Mouse (Mus musculus) liver, adult 2 months (tissue): ENCODE data around the gene Gpatch2. TPM values are rescaled to one million over a fixed set of nuclear protein-coding genes. Genes with fewer than 3 reads are reported as not detected.

Source experiments
- DNase-seq: peaks from one replicate; pipeline ENCODE4 v3.0.0-alpha.2; 2011; ENCODE audit warnings: low read depth, low spot score; ENCODE audit errors: extremely low read depth
- H3K27ac ChIP-seq: fragments of 200-500 bp; replicated peaks from 2 replicates; pipeline ENCODE4 v1.5.1; 2012; ENCODE audit warnings: low read depth, mild to moderate bottlenecking, control low read depth, inconsistent platforms, low read length; ENCODE audit not compliant: insufficient read depth
- H3K27me3 ChIP-seq: fragments of 200-500 bp; 2 replicates; pipeline ENCODE4 v1.6.1; 2012; ENCODE audit warnings: mild to moderate bottlenecking, moderate library complexity, low read length, inconsistent platforms; ENCODE audit not compliant: control insufficient read depth, insufficient read depth
- H3K36me3 ChIP-seq: fragments of 200-500 bp; 2 replicates; pipeline ENCODE4 v1.6.1; 2012; ENCODE audit warnings: low read length, inconsistent platforms; ENCODE audit not compliant: control insufficient read depth, insufficient read depth
- H3K4me1 ChIP-seq: fragments of 200-500 bp; 2 replicates; pipeline ENCODE4 v1.6.1; 2011; ENCODE audit warnings: low read length; ENCODE audit not compliant: control insufficient read depth, insufficient read depth
- H3K4me3 ChIP-seq: fragments of 200-500 bp; 2 replicates; pipeline ENCODE4 v1.5.1; 2011; ENCODE audit warnings: low read depth, mild to moderate bottlenecking, control low read depth, low read length, moderate library complexity; ENCODE audit not compliant: insufficient read depth
- H3K79me2 ChIP-seq: fragments of 200-500 bp; 2 replicates; pipeline ENCODE4 v1.6.1; 2012; ENCODE audit warnings: inconsistent platforms, mild to moderate bottlenecking, low read length, moderate library complexity; ENCODE audit not compliant: control insufficient read depth, insufficient read depth
- H3K9ac ChIP-seq: fragments of 200-500 bp; 2 replicates; pipeline ENCODE4 v1.6.1; 2012; ENCODE audit warnings: low read depth, mild to moderate bottlenecking, control low read depth, inconsistent platforms, low read length
- CTCF ChIP-seq: fragments of 200-500 bp; IDR thresholded peaks from 2 replicates; pipeline ENCODE4 v1.5.1; 2011; ENCODE audit warnings: low read depth, low read length, control low read depth
- POLR2A ChIP-seq: fragments of 200-500 bp; IDR thresholded peaks from 2 replicates; pipeline ENCODE4 v1.6.1; 2011; ENCODE audit warnings: low read length, control low read depth; ENCODE audit not compliant: insufficient read depth; ENCODE audit errors: extremely low read depth
- WGBS: fragments of 180-500 bp; shearing (Covaris S2); methylation state at CpG from one replicate; pipeline ENCODE4 v1.1.7; 2018; 5-methylcytosine and 5-hydroxymethylcytosine counted together
- polyA plus RNA-seq: library from polyadenylated mRNA; depleted of rRNA; stranded (reverse); fragments of >200 nt; gene quantifications from 2 replicates; pipeline ENCODE4 v1.2.3, GENCODE M21; 2012
- total RNA-seq: library from RNA; depleted of rRNA; stranded (reverse); fragments of >200 nt; gene quantifications from 2 replicates; pipeline ENCODE4 v1.2.3, GENCODE M21; 2014

Gene Gpatch2
- total and polyA plus RNA-seq, 2 experiments = 7.1 to 15.9 TPM

DNA sequence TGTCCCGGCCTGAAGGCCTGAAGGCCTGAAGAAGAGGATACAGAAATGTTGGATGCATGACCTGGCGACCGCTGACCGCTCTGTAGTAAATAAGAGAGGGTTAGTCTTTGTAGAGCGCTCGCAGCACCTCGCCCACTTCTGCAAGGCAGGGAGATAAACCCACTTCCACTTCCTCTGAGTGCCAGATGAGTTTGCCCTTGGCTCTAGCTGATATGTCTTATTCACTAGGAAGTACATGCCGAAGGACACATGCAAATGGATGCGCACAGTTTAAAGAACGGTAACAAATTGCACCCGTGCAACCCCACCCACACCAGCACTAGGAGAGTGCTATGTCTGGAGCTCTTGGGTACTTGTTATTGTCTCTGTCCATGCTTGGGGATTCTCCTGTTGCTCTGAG lies 131.6 kb downstream of the Gpatch2 start:
- Histone ChIP-seq H3K27me3 (no peaks in the 10 kb centered on the region), H3K9ac (no peak overlapping the region), H3K79me2 (no peaks in the 10 kb centered on the region), H3K27ac (no peak overlapping the region), H3K4me1 (no peaks in the 10 kb centered on the region), H3K36me3 (peaks cover 20% of the 10 kb centered on the region), H3K4me3 (no peak overlapping the region)
- WGBS = 87% methylated on average over 11 of the region's 11 CpGs
- no peak for DNase-seq
- TF ChIP-seq CTCF = no peak
- no peak for TF ChIP-seq POLR2A

DNA sequence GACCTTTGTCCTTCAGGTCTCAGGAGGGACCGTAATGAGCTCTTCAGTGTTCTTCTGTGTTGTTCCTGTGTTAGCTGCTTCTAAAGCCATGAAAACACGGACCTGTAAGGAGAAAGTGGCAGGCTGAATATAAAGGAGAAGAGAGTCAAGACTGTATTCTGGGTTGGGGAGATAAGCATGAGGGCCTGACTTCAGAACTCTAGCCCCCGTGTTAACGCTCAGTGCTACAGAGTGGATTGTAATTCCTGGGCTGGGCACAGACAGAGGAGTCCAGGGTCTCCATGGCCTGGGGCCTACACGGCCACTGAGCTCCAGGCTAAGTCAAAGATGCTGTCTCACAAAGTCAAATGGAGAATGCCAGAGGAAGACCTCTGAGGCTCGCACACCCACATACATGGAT lies 132.3 kb downstream of the Gpatch2 start:
- no peak for TF ChIP-seq POLR2A
- TF ChIP-seq CTCF = no peak
- no peaks in the 10 kb centered on the region for H3K4me1 ChIP-seq
- H3K9ac ChIP-seq = no peak overlapping the region
- no peaks in the 10 kb centered on the region for H3K79me2 ChIP-seq
- peaks cover 20% of the 10 kb centered on the region for H3K36me3 ChIP-seq
- no peak overlapping the region for H3K27ac ChIP-seq
- DNase-seq = no peak
- 97% methylated on average over 6 of the region's 6 CpGs for WGBS
- H3K27me3 ChIP-seq = no peaks in the 10 kb centered on the region
- H3K4me3 ChIP-seq = no peak overlapping the region

DNA sequence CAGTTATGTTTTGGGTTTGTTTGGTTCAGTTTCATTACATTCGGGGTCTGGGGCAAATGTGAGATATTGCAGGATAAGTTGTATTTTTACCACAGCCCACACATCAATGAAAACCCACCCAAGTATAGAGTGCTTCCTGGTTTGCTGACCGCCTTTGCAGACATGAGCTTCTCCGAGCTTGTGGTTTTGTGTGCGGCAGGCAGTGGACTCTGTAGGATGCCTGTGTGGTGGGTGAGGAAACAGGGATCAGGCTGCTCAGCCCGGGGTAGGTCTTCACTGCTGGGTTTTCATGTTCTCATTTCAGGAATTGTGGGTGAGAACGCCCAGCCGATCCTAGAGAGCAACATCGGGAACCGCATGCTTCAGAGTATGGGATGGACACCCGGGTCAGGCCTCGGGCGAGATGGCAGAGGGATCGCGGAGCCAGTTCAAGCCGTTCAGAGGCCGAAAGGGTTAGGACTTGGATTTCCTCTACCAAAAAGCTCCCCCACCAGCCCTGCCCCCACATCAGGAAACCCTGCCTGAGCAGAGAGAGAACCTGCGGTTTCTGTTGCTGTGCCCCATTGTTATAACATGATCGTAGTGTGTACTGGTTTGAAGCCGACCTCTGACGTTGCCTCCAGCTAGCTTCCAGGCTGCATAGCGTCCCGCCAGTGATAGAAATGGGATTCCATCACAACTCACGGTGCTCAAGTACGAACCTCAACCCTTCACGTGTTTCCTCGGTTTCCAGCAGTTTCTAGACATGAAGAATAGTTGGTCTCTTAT lies 132.9 kb downstream of the Gpatch2 start:
- TF ChIP-seq CTCF = no peak
- Histone ChIP-seq H3K4me1 (no peaks in the 10 kb centered on the region), H3K9ac (no peak overlapping the region), H3K27me3 (no peaks in the 10 kb centered on the region), H3K79me2 (no peaks in the 10 kb centered on the region), H3K36me3 (peaks cover 20% of the 10 kb centered on the region), H3K27ac (no peak overlapping the region), H3K4me3 (no peak overlapping the region)
- DNase-seq = no peak
- 94% methylated on average over 26 of the region's 26 CpGs for WGBS

DNA sequence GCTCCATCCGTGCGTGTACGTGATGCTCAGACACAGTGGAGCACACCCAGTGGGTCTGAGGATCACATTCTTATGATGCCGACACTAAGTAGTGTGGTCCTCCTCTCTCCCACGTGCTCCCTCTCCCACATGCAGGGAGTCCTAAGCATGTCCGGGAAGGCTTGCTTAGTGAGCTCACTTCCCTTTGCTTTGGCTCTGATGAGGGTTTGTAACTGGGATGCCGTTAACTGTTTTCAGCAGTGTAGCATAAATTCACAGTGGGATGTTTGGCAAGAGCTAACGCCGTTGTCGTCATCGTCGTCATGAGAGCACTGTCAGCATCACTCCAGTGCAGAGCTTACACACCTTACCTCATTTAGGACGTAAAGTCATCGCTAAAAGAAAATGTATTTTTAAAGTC lies 133.6 kb downstream of the Gpatch2 start:
- H3K79me2 ChIP-seq = no peaks in the 10 kb centered on the region
- H3K4me3 ChIP-seq = no peak overlapping the region
- TF ChIP-seq CTCF (no peak), POLR2A (no peak)
- WGBS = 97% methylated on average over 14 of the region's 14 CpGs
- no peak overlapping the region for H3K27ac ChIP-seq
- H3K9ac ChIP-seq = no peak overlapping the region
- H3K36me3 ChIP-seq = peaks cover 20% of the 10 kb centered on the region
- DNase-seq = no peak
- no peaks in the 10 kb centered on the region for H3K27me3 ChIP-seq
- no peaks in the 10 kb centered on the region for H3K4me1 ChIP-seq

DNA sequence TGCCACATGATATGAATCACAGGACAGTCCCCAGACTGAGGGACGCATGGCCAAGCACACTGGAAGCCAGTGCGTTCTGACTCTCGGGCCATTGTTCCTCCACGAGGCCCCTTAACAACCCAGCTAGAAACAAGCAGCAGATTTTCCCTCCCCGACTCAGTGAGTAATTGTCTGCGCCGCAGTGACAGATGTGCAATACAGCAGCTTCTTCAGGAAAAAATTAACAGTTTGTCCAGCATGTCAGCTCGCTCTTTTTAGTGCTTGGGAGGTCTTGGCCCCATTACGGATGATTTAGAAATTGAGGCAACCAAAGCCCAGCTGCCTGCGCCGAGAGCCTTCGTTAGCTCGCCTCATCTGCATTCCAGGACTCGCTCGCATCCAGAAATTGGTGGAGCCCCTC lies 140.9 kb downstream of the Gpatch2 start:
- Histone ChIP-seq H3K9ac (no peak overlapping the region), H3K4me1 (no peaks in the 10 kb centered on the region), H3K27ac (no peak overlapping the region), H3K27me3 (no peaks in the 10 kb centered on the region), H3K4me3 (no peak overlapping the region), H3K79me2 (no peaks in the 10 kb centered on the region), H3K36me3 (peaks cover 2% of the 10 kb centered on the region; the same call in 1 of the 2 replicates)
- WGBS = 94% methylated on average over 15 of the region's 15 CpGs
- no peak for DNase-seq
- TF ChIP-seq CTCF = no peak
- no peak for TF ChIP-seq POLR2A

DNA sequence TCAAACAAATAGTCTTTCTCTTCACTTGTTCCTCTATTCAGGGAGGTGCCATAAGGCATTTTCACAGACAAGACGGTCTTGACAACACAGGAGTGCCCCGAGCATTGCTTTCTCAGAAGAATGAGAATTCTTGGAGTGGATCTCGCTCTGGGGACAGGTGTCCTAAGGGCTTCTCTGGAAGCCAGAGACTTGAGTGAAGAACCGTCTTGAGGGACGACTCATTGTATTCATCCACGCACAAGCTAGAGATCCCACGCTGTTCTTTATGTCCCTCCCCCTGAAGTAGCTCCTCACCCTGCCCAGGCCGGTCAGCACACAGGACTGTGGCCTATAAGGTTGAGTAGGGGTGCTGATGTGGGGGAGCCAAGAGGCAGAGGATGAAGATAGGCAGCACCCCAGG lies 141.6 kb downstream of the Gpatch2 start:
- H3K4me3 ChIP-seq = no peak overlapping the region
- 95% methylated on average over 8 of the region's 8 CpGs for WGBS
- peaks cover 2% of the 10 kb centered on the region; the same call in 1 of the 2 replicates for H3K36me3 ChIP-seq
- H3K27me3 ChIP-seq = no peaks in the 10 kb centered on the region
- no peak for DNase-seq
- H3K4me1 ChIP-seq = no peaks in the 10 kb centered on the region
- no peak overlapping the region for H3K9ac ChIP-seq
- H3K27ac ChIP-seq = no peak overlapping the region
- H3K79me2 ChIP-seq = no peaks in the 10 kb centered on the region
- no peak for TF ChIP-seq CTCF
- TF ChIP-seq POLR2A = no peak
